Mouse (Mus musculus): ENCODE measurements at regions not wholly inside any gene's neighbourhood (a gene's known extent, or its start where the extent isn't known, plus 50 kb on each side); places are given as distances from the start of the nearest gene placed in this dataset.

DNA sequence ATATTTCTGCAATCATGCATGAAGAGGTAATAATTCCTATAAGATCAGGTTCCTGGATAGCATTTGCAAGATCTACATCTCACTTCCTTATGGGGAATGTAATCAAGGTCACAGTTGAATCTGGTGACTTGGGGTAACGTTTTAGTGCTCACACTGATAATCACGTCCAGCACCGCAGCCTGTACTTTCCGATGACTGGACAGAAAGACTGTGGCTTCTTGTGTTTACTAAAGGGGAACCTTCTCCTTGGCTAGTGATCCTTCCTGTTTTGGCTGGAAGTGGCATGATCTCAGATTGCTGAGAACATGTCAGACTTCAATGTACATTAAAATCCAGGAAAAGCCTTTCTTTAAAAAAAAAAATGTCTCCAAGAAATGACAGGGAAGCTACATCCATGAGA, 126.4 kb upstream of the Ly86 start:
- Histone ChIP-seq H3K4me3 (ENCODE audit: insufficient read depth, low read length) (no peak overlapping the region), H3K27ac (ENCODE audit: insufficient read depth, low read length) (no peak overlapping the region), H3K4me1 (ENCODE audit: control insufficient read depth, insufficient read depth, low read length) (no peaks in the 10 kb centered on the region)
- TF ChIP-seq POLR2A (IDR thresholded peaks at IDR 0.05; ENCODE audit: low read depth, low read length) (no peak), CTCF (IDR thresholded peaks at IDR 0.05; ENCODE audit: borderline replicate concordance, insufficient read depth, low read length) (no peak)

- TF ChIP-seq CTCF (IDR thresholded peaks at IDR 0.05; ENCODE audit: borderline replicate concordance, insufficient read depth, low read length): no peak
- TF ChIP-seq POLR2A (IDR thresholded peaks at IDR 0.05; ENCODE audit: low read depth, low read length): no peak
- Histone ChIP-seq H3K4me1 (ENCODE audit: control insufficient read depth, insufficient read depth, low read length) (no peaks in the 10 kb centered on the region), H3K4me3 (ENCODE audit: insufficient read depth, low read length) (no peak overlapping the region), H3K27ac (ENCODE audit: insufficient read depth, low read length) (no peak overlapping the region)
Measured at GRCm38 (mm10) chr13:37214590-37215282, 130.3 kb upstream of the Ly86 start.

DNA sequence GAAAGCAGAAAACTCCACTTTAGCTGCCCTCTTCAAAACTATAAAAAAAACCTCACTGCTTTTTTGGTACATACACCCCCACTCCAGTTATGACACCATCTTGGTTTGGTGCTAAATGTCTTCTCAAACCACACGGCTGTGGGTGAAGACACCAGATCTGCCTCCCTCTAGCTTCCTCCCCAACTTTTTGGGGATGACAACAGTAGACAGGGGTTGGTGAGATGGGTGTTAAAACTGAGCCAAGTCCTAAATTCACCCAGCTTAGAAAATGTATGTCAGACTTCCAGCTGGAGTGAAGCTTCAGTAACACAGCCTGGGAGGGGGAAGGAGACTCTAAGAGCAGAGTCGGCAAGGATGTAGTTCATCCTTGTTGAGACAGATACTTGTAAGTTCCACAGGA, 147.1 kb upstream of the F13a1 start:
- Histone ChIP-seq H3K4me3 (ENCODE audit: insufficient read depth, low read length) (no peak overlapping the region), H3K4me1 (ENCODE audit: control insufficient read depth, insufficient read depth, low read length) (no peaks in the 10 kb centered on the region), H3K27ac (ENCODE audit: insufficient read depth, low read length) (no peak overlapping the region)
- no peak for TF ChIP-seq CTCF (IDR thresholded peaks at IDR 0.05; ENCODE audit: borderline replicate concordance, insufficient read depth, low read length)
- TF ChIP-seq POLR2A (IDR thresholded peaks at IDR 0.05; ENCODE audit: low read depth, low read length): no peak

GRCm38 (mm10) chr13:37195857-37196256, 145.8 kb upstream of the F13a1 start:
- Histone ChIP-seq H3K27ac (ENCODE audit: insufficient read depth, low read length) (no peak overlapping the region), H3K4me3 (ENCODE audit: insufficient read depth, low read length) (no peak overlapping the region), H3K4me1 (ENCODE audit: control insufficient read depth, insufficient read depth, low read length) (no peaks in the 10 kb centered on the region)
- TF ChIP-seq POLR2A (IDR thresholded peaks at IDR 0.05; ENCODE audit: low read depth, low read length): no peak
- no peak for TF ChIP-seq CTCF (IDR thresholded peaks at IDR 0.05; ENCODE audit: borderline replicate concordance, insufficient read depth, low read length)

DNA sequence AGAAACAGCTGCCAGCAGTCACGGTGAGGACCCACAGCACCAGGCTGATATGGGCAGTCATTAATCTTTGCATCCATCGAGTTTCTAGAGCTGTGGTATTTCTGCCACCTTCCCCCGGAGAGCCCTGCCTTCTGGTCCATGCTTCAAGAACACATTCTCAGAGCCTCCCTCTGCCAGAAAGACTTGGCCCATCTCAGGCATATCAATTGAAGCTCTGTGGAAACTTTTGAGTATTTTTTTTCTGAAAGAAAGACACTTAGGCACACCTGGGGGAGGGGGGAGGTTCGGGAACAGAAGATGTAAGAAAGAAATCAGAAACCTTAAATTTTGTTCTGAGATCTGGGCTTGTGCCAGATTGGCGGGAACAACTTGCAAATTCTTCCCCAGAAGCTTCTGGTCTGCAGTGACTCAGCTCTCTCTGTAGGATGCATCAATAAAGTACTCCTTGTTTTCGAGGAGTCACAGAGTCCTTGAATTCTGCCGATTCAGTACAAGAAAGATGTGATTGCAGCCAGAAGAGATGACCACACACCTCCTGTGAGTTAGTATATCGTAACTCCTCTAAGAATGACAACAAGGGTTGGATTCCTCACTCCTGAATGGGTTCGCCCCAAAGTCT, 131.2 kb upstream of the F13a1 start:
- Histone ChIP-seq H3K4me1 (ENCODE audit: control insufficient read depth, insufficient read depth, low read length) (no peaks in the 10 kb centered on the region), H3K27ac (ENCODE audit: insufficient read depth, low read length) (no peak overlapping the region), H3K4me3 (ENCODE audit: insufficient read depth, low read length) (no peak overlapping the region)
- TF ChIP-seq CTCF (IDR thresholded peaks at IDR 0.05; ENCODE audit: borderline replicate concordance, insufficient read depth, low read length) (no peak), POLR2A (IDR thresholded peaks at IDR 0.05; ENCODE audit: low read depth, low read length) (no peak)

DNA sequence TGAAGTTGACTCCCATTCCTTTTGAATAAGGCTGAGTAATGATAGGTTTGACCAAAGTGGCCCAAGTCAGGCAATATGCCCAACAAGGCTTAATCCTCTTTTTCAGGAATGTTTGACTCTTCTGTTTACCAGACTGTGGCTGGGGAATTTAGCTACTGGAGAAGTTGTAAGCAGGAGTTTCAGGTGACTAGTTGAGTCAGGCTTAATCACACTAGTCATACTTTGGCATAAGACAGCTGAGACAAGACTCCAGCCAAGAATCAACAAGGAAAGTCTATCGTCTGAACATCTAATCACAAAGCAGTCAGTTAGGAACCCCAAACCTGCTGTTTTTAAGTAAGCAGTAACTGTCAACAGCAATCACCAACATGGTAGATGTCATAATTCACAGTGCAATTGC, 126.5 kb upstream of the F13a1 start:
- Histone ChIP-seq H3K4me1 (ENCODE audit: control insufficient read depth, insufficient read depth, low read length) (no peaks in the 10 kb centered on the region), H3K4me3 (ENCODE audit: insufficient read depth, low read length) (no peak overlapping the region), H3K27ac (ENCODE audit: insufficient read depth, low read length) (no peak overlapping the region)
- TF ChIP-seq POLR2A (IDR thresholded peaks at IDR 0.05; ENCODE audit: low read depth, low read length): no peak
- no peak for TF ChIP-seq CTCF (IDR thresholded peaks at IDR 0.05; ENCODE audit: borderline replicate concordance, insufficient read depth, low read length)

- no peaks in the 10 kb centered on the region for H3K4me1 ChIP-seq (ENCODE audit: control insufficient read depth, insufficient read depth, low read length)
- no peak overlapping the region for H3K27ac ChIP-seq (ENCODE audit: insufficient read depth, low read length)
- H3K4me3 ChIP-seq (ENCODE audit: insufficient read depth, low read length): no peak overlapping the region
- TF ChIP-seq CTCF (IDR thresholded peaks at IDR 0.05; ENCODE audit: borderline replicate concordance, insufficient read depth, low read length) (no peak), POLR2A (IDR thresholded peaks at IDR 0.05; ENCODE audit: low read depth, low read length) (no peak)
Measured at GRCm38 (mm10) chr13:37175997-37176396, 126.0 kb upstream of the F13a1 start.

DNA sequence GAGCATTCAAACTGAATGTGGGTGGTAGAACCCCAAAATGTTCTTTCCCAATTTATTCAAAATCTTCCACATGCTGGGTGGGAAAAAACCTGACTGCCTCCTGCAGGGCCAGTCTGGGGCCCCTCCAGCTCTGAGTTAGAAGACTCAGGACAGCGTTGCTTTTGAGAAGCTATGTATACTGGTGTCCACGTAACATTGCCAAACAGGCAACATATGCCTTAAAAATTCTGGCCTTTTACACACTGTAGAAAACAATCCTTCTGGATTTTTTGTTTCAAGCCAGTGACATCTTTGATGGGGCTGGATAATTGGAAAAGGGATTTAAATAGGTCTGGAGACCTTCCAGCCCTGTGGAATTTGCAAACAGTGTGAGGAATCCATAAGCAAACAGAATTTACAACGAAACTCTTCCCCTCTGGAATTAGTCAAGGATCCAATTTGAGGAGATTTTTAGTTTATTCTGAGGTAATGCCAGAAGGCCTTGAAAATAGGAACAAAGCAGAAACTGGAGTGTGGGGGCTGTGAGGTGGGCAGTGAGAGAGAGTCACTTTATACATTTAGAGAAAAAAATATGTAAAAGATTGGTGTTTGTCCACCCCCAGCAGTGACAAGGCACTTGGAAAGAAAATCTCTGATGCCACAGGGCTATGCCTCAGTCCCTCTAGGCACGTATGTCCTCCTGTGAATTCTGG, 108.9 kb upstream of the F13a1 start:
- Histone ChIP-seq H3K27ac (ENCODE audit: insufficient read depth, low read length) (no peak overlapping the region), H3K4me3 (ENCODE audit: insufficient read depth, low read length) (no peak overlapping the region), H3K4me1 (ENCODE audit: control insufficient read depth, insufficient read depth, low read length) (no peaks in the 10 kb centered on the region)
- TF ChIP-seq POLR2A (IDR thresholded peaks at IDR 0.05; ENCODE audit: low read depth, low read length) (no peak), CTCF (IDR thresholded peaks at IDR 0.05; ENCODE audit: borderline replicate concordance, insufficient read depth, low read length) (no peak)

- no peak overlapping the region for H3K4me3 ChIP-seq (ENCODE audit: insufficient read depth, low read length)
- TF ChIP-seq CTCF (IDR thresholded peaks at IDR 0.05; ENCODE audit: borderline replicate concordance, insufficient read depth, low read length) (no peak), POLR2A (IDR thresholded peaks at IDR 0.05; ENCODE audit: low read depth, low read length) (no peak)
- H3K27ac ChIP-seq (ENCODE audit: insufficient read depth, low read length): no peak overlapping the region
- H3K4me1 ChIP-seq (ENCODE audit: control insufficient read depth, insufficient read depth, low read length): no peaks in the 10 kb centered on the region
Measured at GRCm38 (mm10) chr13:37157808-37158207, 107.8 kb upstream of the F13a1 start.

Measured in embryonic fibroblast, embryonic 13.5 days (primary cell).